Mouse (Mus musculus) neural tube, embryonic 14.5 days (tissue): Measurements from ENCODE around the gene Clip1. TPM values are rescaled to one million over a fixed set of nuclear protein-coding genes. Genes with fewer than 3 reads are reported as not detected.
A peak's percentile ranks its signal among the peaks of the same experiment; 100 is the strongest.
"Not testable (repeated sequence)": the region's sequence is repeated elsewhere in the genome, so short reads cannot be mapped to it uniquely, and the experiment has no call there.

Experiments used
- ATAC-seq: fragments of 200-750 bp; cut with Nextera tagmentation; 2 replicates; pipeline ENCODE4 v1.8.0; 2017; ENCODE audit warnings: low read depth, mild to moderate bottlenecking, moderate TSS enrichment, moderate library complexity
- H3K27ac ChIP-seq: fragments of 300-500 bp; sonication (generic); 2 replicates; pipeline ENCODE4 v1.5.1; 2014; ENCODE audit warnings: low read depth, mild to moderate bottlenecking, control low read depth, low read length, moderate library complexity, mixed read lengths
- H3K27me3 ChIP-seq: fragments of 300-500 bp; sonication (generic); 2 replicates; pipeline ENCODE4 v1.6.1; 2014; ENCODE audit warnings: low read length; ENCODE audit not compliant: control insufficient read depth, insufficient read depth
- H3K36me3 ChIP-seq: fragments of 300-500 bp; sonication (generic); 2 replicates; pipeline ENCODE4 v1.6.1; 2014; ENCODE audit warnings: low read length, mixed read lengths; ENCODE audit not compliant: control insufficient read depth, insufficient read depth
- H3K4me1 ChIP-seq: fragments of 300-500 bp; sonication (generic); 2 replicates; pipeline ENCODE4 v1.6.1; 2014; ENCODE audit warnings: low read length; ENCODE audit not compliant: control insufficient read depth, insufficient read depth
- H3K4me2 ChIP-seq: fragments of 300-500 bp; sonication (generic); 2 replicates; pipeline ENCODE4 v1.6.1; 2014; ENCODE audit warnings: mild to moderate bottlenecking, low read depth, low read length, control low read depth
- H3K4me3 ChIP-seq: fragments of 300-500 bp; sonication (generic); 2 replicates; pipeline ENCODE4 v1.5.1; 2014; ENCODE audit warnings: low read depth, low read length, control low read depth, mixed read lengths
- H3K9ac ChIP-seq: fragments of 300-500 bp; sonication (generic); replicated peaks from 2 replicates; pipeline ENCODE4 v1.6.1; 2014; ENCODE audit warnings: low read depth, mild to moderate bottlenecking, control low read depth, low read length, mixed read lengths
- H3K9me3 ChIP-seq: fragments of 300-500 bp; sonication (generic); 2 replicates; pipeline ENCODE4 v1.6.1; 2016; ENCODE audit warnings: low read length; ENCODE audit not compliant: control insufficient read depth
- WGBS: fragments of 180-500 bp; shearing (Covaris S2); extraction: QIAGEN DNeasy Blood & Tissue Kit; methylation state at CpG from one replicate; pipeline ENCODE4 v1.1.7; 2014; 5-methylcytosine and 5-hydroxymethylcytosine counted together
- polyA plus RNA-seq: library from polyadenylated mRNA; unstranded; fragments of >200 nt; fragmentation: Nextera tagmentation; extraction: Ambion mirVana; gene quantifications from 2 replicates; pipeline ENCODE4 v1.2.1, GENCODE M21; 2014

The Clip1 gene
- polyA plus RNA-seq: 85.2 and 87.0 TPM in 2 replicates

DNA sequence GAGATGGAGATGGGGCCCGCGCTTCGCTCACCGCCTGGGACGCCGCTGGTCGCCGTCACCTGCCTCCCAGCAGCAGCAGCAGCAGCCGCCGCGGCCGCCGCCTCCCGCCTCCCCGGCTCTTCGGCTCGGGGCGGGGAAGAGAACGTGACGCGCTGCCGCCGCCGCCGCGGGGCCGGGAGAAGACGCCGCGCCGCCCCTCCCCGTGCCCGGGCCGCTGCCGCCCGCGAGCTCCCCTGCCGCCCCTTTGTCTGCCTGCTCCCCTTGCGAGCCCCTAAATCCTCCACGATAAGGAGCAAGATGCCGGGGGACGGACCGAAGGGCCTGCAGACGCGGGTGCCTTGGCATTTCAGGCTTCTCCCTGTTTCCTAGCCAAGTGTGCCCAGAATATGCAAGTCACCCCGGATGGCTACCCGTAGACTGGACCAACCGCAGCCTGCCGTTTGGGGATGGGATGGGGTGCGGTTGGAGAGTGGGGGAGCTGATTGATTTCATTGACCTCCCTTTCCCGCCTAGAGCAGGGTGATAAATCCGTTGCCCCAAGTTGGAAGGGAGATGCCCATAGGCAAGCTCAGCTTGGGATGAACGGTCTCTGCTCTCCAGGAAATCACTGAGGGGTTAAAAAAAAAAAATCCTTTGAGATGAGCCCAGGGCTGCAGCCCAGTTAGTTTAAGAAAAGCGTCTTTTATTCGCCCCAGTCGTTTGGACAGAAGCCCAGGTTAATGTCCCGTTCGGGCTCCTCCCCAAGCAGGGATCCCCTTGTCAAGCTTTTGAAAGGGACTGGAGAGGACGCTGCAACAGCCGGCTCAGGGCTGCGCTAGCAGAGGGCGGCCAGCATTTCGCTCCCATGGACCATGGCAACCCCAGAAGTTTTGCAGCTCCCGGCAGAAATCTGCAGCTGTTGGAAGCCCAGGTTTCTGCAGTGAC lies at the start of gene Clip1:
Gene Clip1, minus strand, starts transcription at position 398 of the 924 bp plus-strand sequence.
- Histone ChIP-seq H3K27ac (peak within 1 kb of the TSS; percentile 97), H3K9ac (peak within 1 kb of the TSS; percentile 99), H3K36me3 (no peaks in the 10 kb centered on the region), H3K4me3 (peak within 1 kb of the TSS; percentile 68), H3K4me1 (peaks cover 30% of the 10 kb centered on the region), H3K27me3 (no peaks in the 10 kb centered on the region), H3K4me2 (peak within 1 kb of the TSS; percentile 58), H3K9me3 (no peaks in the 10 kb centered on the region)
- ATAC-seq: peak; percentile 76
- under 1% methylated on average over 46 of the region's 64 CpGs for WGBS

- H3K4me2 ChIP-seq: no peak overlapping the region
- no peak overlapping the region for H3K9ac ChIP-seq
- H3K4me1 ChIP-seq: no peaks in the 10 kb centered on the region
- H3K9me3 ChIP-seq: no peaks in the 10 kb centered on the region
- peaks cover 79% of the 10 kb centered on the region for H3K36me3 ChIP-seq
- 97% methylated on average over 2 of the region's 2 CpGs for WGBS
- no peak for ATAC-seq
- H3K27ac ChIP-seq: no peak overlapping the region
- H3K27me3 ChIP-seq: no peaks in the 10 kb centered on the region
- no peak overlapping the region for H3K4me3 ChIP-seq
Observed at GRCm38 (mm10) chr5:123730981-123731380, 46.6 kb upstream of the Clip1 start.

- not testable (repeated sequence) for H3K4me2 ChIP-seq, H3K27ac ChIP-seq, H3K9me3 ChIP-seq, H3K4me3 ChIP-seq, H3K4me1 ChIP-seq, H3K9ac ChIP-seq, H3K27me3 ChIP-seq, ATAC-seq
- 87% methylated on average over 7 of the region's 7 CpGs for WGBS
- H3K36me3 ChIP-seq: peaks cover 14% of the 10 kb centered on the region; the same call in 1 of the 2 replicates
Observed at GRCm38 (mm10) chr5:123723816-123724215, 39.4 kb upstream of the Clip1 start.

DNA sequence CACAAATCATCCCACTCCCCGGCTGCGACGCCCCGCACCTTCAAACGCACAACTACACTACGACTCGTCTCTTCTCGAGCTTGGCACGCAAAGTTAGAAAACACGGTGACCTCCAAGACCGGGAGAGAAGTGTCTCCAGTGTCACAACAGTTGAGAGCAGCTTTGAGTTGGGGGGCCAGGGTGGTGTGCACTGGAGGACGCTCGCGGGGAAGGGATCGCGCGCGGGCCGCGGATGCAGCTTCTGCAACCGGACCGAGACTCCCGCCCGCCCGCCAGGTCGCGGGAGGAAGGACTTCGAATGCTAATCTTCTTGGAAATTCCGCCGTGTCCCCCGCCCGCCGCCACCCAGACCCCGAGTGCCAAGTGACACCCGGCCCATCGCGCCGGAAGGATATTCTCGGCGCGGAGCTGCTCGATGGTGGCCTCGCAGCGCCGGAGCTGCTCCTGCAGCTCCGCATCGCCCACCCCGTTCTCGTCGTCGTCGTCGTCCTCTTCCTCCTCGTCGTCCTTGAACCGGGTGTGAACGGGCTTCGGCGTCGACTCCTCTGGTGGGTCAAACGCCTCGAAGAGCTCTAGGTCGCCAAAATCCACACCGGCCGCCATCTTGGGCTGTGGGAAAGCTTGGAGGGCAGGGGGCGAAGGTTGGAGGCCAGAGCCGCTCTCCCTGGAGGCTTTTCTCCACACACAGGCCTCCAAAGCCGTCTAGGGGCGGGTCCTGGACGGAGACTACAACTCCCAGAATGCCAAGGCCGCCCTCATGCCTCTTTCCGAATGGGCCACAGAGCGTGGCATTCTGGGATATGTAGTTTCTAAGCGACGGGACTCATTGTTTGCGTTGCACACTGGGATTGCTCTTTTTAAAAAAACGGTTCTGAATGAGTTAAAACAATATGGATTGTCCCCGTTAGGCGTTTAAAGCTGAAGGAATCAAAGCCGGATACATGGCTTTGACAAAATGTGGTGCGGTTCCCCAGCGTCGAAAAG lies 36.2 kb upstream of the Clip1 start, which contains the start of gene Zcchc8:
Gene Zcchc8, minus strand, starts transcription at position 773 of the 984 bp plus-strand sequence.
- under 1% methylated on average over 83 of the region's 83 CpGs for WGBS
- Histone ChIP-seq H3K9me3 (no peaks in the 10 kb centered on the region), H3K36me3 (peaks cover 3% of the 10 kb centered on the region; the same call in 1 of the 2 replicates), H3K27me3 (no peaks in the 10 kb centered on the region), H3K4me2 (peak within 1 kb of the TSS; percentile 87), H3K9ac (peak within 1 kb of the TSS; percentile 82), H3K4me3 (peak within 1 kb of the TSS; percentile 70), H3K27ac (peak within 1 kb of the TSS; percentile 83), H3K4me1 (peaks cover 10% of the 10 kb centered on the region)
- peak; percentile 100 for ATAC-seq

DNA sequence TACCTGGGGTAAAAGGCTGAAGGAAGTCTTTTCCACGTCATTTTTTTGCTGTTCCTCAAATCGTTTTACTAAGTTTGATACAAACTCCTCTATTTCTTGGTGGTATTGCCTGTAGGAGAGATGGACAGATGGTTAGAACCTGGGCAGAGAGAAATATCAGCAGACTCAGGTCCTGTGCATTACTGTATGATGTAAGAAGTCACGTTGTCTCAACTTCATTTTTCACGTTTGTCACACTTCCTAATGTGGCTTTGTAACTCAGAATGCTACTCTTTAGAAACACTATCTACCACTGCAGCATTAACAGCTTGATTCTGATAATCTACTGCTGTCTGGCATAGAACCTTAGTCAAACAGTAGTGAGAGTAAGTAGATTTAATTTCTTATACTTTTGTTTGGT lies 30.2 kb upstream of the Clip1 start:
- WGBS: 95% methylated on average over 4 of the region's 4 CpGs
- Histone ChIP-seq H3K9ac (no peak overlapping the region), H3K27ac (no peak overlapping the region)

GRCm38 (mm10) chr5:123713782-123714181 lies 29.4 kb upstream of the Clip1 start:
- Histone ChIP-seq H3K27me3 (no peaks in the 10 kb centered on the region), H3K4me1 (peaks cover under 1% of the 10 kb centered on the region; the same call in 1 of the 2 replicates), H3K4me3 (no peak overlapping the region), H3K27ac (no peak overlapping the region), H3K36me3 (peaks cover 58% of the 10 kb centered on the region), H3K9me3 (no peaks in the 10 kb centered on the region), H3K9ac (no peak overlapping the region), H3K4me2 (no peak overlapping the region)
- 97% methylated on average over 6 of the region's 6 CpGs for WGBS
- ATAC-seq: no peak

More for the DNA sequence above, 30.2 kb upstream of the Clip1 start:
- Histone ChIP-seq H3K4me3 (no peak overlapping the region), H3K4me2 (no peak overlapping the region), H3K9me3 (no peaks in the 10 kb centered on the region), H3K36me3 (peaks cover 55% of the 10 kb centered on the region), H3K27me3 (no peaks in the 10 kb centered on the region), H3K4me1 (peaks cover 8% of the 10 kb centered on the region)
- no peak for ATAC-seq

GRCm38 (mm10) chr5:123709571-123709970 lies 25.2 kb upstream of the Clip1 start:
- ATAC-seq: no peak
- Histone ChIP-seq H3K27me3 (no peaks in the 10 kb centered on the region), H3K4me3 (no peak overlapping the region), H3K9me3 (no peaks in the 10 kb centered on the region), H3K9ac (no peak overlapping the region), H3K27ac (no peak overlapping the region), H3K4me1 (no peaks in the 10 kb centered on the region), H3K36me3 (peaks cover 77% of the 10 kb centered on the region), H3K4me2 (no peak overlapping the region)
- 88% methylated on average over 4 of the region's 4 CpGs for WGBS

- Histone ChIP-seq H3K36me3 (peaks cover 74% of the 10 kb centered on the region), H3K4me1 (no peaks in the 10 kb centered on the region), H3K9ac (no peak overlapping the region), H3K4me2 (no peak overlapping the region), H3K27ac (no peak overlapping the region), H3K9me3 (no peaks in the 10 kb centered on the region), H3K4me3 (no peak overlapping the region), H3K27me3 (no peaks in the 10 kb centered on the region)
- ATAC-seq: no peak
- 92% methylated on average over 12 of the region's 12 CpGs for WGBS
Observed at GRCm38 (mm10) chr5:123708598-123708997, 24.2 kb upstream of the Clip1 start.
